Mouse (Mus musculus) limb, embryonic 14.5 days (tissue): ENCODE measurements around the gene Wdr31. TPM values are rescaled to one million over a fixed set of nuclear protein-coding genes. Genes with fewer than 3 reads are reported as not detected.
A peak's percentile ranks its signal among the peaks of the same experiment; 100 is the strongest.

ENCODE experiments used
- ATAC-seq: fragments of 200-750 bp; cut with Nextera tagmentation; 2 replicates; pipeline ENCODE4 v1.8.0; 2017; ENCODE audit warnings: low read depth, moderate number of reproducible peaks, moderate TSS enrichment; ENCODE audit not compliant: low FRiP score
- DNase-seq: peaks from one replicate; pipeline ENCODE4 v3.0.0-alpha.2; 2015; ENCODE audit warnings: low spot score
- H3K27ac ChIP-seq: fragments of 300-500 bp; sonication (generic); replicated peaks from 2 replicates; pipeline ENCODE4 v1.5.1; 2014; ENCODE audit warnings: low read depth, mild to moderate bottlenecking, low read length, moderate library complexity, mixed read lengths
- H3K27me3 ChIP-seq: fragments of 300-500 bp; sonication (generic); 2 replicates; pipeline ENCODE4 v1.6.1; 2014; ENCODE audit warnings: low read length, mixed read lengths; ENCODE audit not compliant: control insufficient read depth, insufficient read depth
- H3K36me3 ChIP-seq: fragments of 300-500 bp; sonication (generic); 2 replicates; pipeline ENCODE4 v1.6.1; 2014; ENCODE audit warnings: mild to moderate bottlenecking, low read length, moderate library complexity, mixed read lengths; ENCODE audit not compliant: control insufficient read depth, insufficient read depth
- H3K4me1 ChIP-seq: fragments of 300-500 bp; sonication (generic); 2 replicates; pipeline ENCODE4 v1.6.1; 2014; ENCODE audit warnings: antibody characterized with exemption, low read length, mixed read lengths; ENCODE audit not compliant: control insufficient read depth, insufficient read depth
- H3K4me2 ChIP-seq: fragments of 300-500 bp; sonication (generic); replicated peaks from 2 replicates; pipeline ENCODE4 v1.6.1; 2014; ENCODE audit warnings: low read depth, mild to moderate bottlenecking, low read length, moderate library complexity; ENCODE audit not compliant: severe bottlenecking
- H3K4me3 ChIP-seq: fragments of 300-500 bp; sonication (generic); replicated peaks from 2 replicates; pipeline ENCODE4 v1.5.1; 2014; ENCODE audit warnings: low read length
- H3K9ac ChIP-seq: fragments of 300-500 bp; sonication (generic); 2 replicates; pipeline ENCODE4 v1.6.1; 2014; ENCODE audit warnings: mild to moderate bottlenecking, low read depth, low read length, moderate library complexity; ENCODE audit not compliant: severe bottlenecking
- H3K9me3 ChIP-seq: fragments of 300-500 bp; sonication (generic); 2 replicates; pipeline ENCODE4 v1.6.1; 2016; ENCODE audit warnings: low read length; ENCODE audit not compliant: control insufficient read depth
- POLR2A ChIP-seq: fragments of 200-500 bp; IDR thresholded peaks from 2 replicates; pipeline ENCODE4 v1.8.0; 2012; ENCODE audit warnings: inconsistent platforms, mild to moderate bottlenecking, moderate library complexity, borderline replicate concordance; ENCODE audit not compliant: insufficient read depth, insufficient read length; ENCODE audit errors: extremely low read depth
- WGBS: fragments of 180-500 bp; shearing (Covaris S2); extraction: QIAGEN DNeasy Blood & Tissue Kit; methylation state at CpG from one replicate; pipeline ENCODE4 v1.1.7; 2014; 5-methylcytosine and 5-hydroxymethylcytosine counted together
- polyA plus RNA-seq, 2 experiments: library from polyadenylated mRNA; depleted of rRNA in 1 of 2; stranded (reverse) in 1 of 2; unstranded in 1 of 2; fragments of >200 nt; fragmentation: Nextera tagmentation in 1 of 2; extraction: Ambion mirVana in 1 of 2; gene quantifications; 2 replicates each; pipeline versions ENCODE4 v1.2.1 to v1.2.3; 2012 to 2014

Wdr31 gene
- 3.9 and 4.1 TPM in 2 replicates for polyA plus RNA-seq (2012; rRNA removed)
- 4.6 TPM in 2 replicates for polyA plus RNA-seq (2014; fragmentation: Nextera tagmentation; extraction: Ambion mirVana)

GRCm38 (mm10) chr4:62470598-62471051 is at the start of gene Wdr31:
Gene Wdr31, minus strand, starts transcription at chr4:62470896.
- Histone ChIP-seq H3K4me2 (peak within 1 kb of the TSS; percentile 63), H3K4me3 (peak within 1 kb of the TSS; percentile 51), H3K9me3 (no peaks in the 10 kb centered on the region), H3K36me3 (no peaks in the 10 kb centered on the region), H3K9ac (peak within 1 kb of the TSS; percentile 55), H3K27me3 (no peaks in the 10 kb centered on the region), H3K27ac (no peak within 1 kb of the TSS), H3K4me1 (no peaks in the 10 kb centered on the region)
- TF ChIP-seq POLR2A = no peak
- under 1% methylated on average over 30 of the region's 30 CpGs for WGBS
- DNase-seq (peak; percentile 74), ATAC-seq (peak; percentile 93)

DNA sequence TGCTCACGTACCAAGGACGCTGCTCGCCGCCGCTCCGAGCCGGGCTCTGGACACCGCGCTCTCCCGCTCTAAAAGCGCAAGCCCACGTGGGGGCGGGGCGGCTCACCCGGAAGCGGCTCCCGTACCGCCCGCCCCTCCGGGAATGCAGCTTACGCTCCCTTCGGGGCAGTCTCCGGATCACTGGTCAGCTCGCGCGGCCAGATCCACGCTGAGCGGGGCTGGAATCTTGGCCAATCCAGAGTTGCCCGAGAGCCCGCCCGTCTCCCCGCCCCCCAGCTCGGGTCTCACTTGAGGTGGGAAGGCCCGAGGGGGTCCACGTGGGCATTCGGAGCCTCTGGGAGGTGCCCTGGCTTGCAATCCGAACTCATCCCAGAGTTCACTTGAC is 49.1 kb upstream of the Wdr31 start, which contains the start of gene Alad:
TSS of gene Alad (minus strand) at position 70 of the 385 bp plus-strand sequence.
- Histone ChIP-seq H3K36me3 (peaks cover 10% of the 10 kb centered on the region; the same call in 1 of the 2 replicates), H3K4me1 (peaks cover 28% of the 10 kb centered on the region), H3K9me3 (no peaks in the 10 kb centered on the region), H3K9ac (peak within 1 kb of the TSS; percentile 83), H3K27ac (peak within 1 kb of the TSS; percentile 84), H3K4me3 (peak within 1 kb of the TSS; percentile 82), H3K27me3 (no peaks in the 10 kb centered on the region), H3K4me2 (peak within 1 kb of the TSS; percentile 71)
- peak; percentile 79 for ATAC-seq
- DNase-seq = peak; percentile 80
- 2% methylated on average over 15 of the region's 37 CpGs for WGBS
- peak; percentile 56; the same call in 1 of the 2 replicates for TF ChIP-seq POLR2A

DNA sequence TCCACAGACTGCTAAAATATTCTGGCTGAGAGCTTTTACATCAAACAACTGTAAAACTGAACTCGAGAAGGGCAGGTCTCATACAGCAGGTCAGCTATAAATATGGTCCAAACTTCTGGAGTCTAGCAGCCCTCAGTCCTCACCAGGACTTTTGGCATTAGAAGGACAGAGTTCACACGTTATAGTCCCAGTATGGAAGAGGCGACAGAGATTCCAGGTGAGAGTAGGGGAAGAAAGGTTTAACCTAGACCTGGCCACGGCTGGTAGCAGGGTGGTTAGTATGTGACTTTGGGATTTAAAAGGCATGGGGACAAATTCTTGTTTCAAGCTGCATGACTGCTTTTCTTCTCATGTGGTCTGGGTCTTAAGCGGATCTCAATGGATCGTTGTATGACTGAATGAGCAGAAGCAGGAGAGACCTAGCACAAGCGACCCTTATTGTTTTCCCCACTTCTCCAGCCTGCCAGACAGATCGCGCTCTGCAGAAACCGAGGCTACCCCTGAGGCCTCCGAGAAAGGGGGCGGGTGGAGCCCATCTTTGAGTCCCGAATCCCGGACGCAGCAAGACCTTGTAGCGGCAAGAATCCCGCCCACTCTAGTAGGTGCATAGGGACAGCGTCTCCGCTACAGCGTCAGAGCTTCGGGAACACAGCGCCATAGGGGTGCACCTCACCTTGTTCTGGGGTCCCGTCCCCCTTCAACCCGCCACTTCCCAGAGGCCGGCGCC is 48.6 kb upstream of the Wdr31 start:
- WGBS = 2% methylated on average over 23 of the region's 26 CpGs
- TF ChIP-seq POLR2A = no peak
- Histone ChIP-seq H3K27me3 (no peaks in the 10 kb centered on the region), H3K9me3 (no peaks in the 10 kb centered on the region), H3K36me3 (peaks cover 10% of the 10 kb centered on the region; the same call in 1 of the 2 replicates), H3K4me2 (peak overlapping the region; percentile 71), H3K27ac (peak overlapping the region; percentile 84), H3K4me1 (peaks cover 28% of the 10 kb centered on the region), H3K4me3 (peak overlapping the region; percentile 82), H3K9ac (peak overlapping the region; percentile 83)
- no peak for DNase-seq
- peak; percentile 75 for ATAC-seq

DNA sequence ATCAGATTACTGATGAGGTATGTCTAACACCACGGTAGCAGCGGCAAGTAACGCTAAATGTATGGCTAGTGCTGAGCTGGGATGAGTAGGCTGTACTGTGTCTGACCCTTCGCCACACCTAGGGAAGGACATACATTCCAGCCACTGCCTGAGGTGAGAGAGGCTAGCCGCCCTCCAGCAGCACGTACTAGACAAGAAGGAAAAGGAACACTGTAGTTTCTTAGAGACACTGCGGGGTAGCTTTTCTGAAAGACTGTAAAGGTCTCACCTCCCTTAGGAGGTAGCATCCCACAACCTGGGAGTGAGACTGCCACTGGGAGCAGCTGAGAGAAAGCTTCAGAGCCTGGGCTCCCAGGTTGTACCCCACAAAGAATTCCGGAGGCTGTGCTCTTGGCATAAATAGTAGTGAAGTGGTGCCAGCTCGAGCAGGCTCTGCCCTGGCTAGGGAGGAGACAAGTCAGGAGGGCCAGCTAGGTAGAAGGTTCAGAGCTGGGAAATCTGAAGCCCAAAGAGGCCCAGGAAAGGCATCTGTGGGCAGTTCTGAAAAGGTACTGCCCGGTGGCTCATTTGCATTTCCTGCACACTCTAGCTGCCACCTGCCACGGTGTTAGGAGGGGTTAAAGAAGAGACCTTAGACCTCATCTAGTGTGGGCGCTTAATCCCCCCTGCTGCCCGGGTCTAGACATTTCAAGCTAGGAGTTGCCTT is 47.9 kb upstream of the Wdr31 start:
- Histone ChIP-seq H3K4me2 (peak overlapping the region; percentile 71), H3K27ac (peak overlapping the region; percentile 34; the same call in 1 of the 2 replicates), H3K4me3 (peak overlapping the region; percentile 82), H3K27me3 (no peaks in the 10 kb centered on the region), H3K4me1 (peaks cover 22% of the 10 kb centered on the region), H3K9me3 (no peaks in the 10 kb centered on the region), H3K9ac (peak overlapping the region; percentile 83), H3K36me3 (peaks cover 14% of the 10 kb centered on the region)
- DNase-seq (no peak), ATAC-seq (no peak)
- no peak for TF ChIP-seq POLR2A
- WGBS = 48% methylated on average over 13 of the region's 13 CpGs
